Mouse (Mus musculus) heart, postnatal 0 days (tissue): ENCODE data around the gene Gm4836. TPM values are rescaled to one million over a fixed set of nuclear protein-coding genes. Genes with fewer than 3 reads are reported as not detected.
"Not testable (repeated sequence)": the region's sequence is repeated elsewhere in the genome, so short reads cannot be mapped to it uniquely, and the experiment has no call there.

ENCODE experiments used
- ATAC-seq: fragments of 200-750 bp; cut with Nextera tagmentation; 2 replicates; pipeline ENCODE4 v1.8.0; 2017; ENCODE audit warnings: low read depth, moderate number of reproducible peaks, moderate library complexity; ENCODE audit not compliant: insufficient read depth
- DNase-seq: peaks from one replicate; pipeline ENCODE4 v3.0.0-alpha.2; 2016; ENCODE audit warnings: low spot score
- H3K27ac ChIP-seq: fragments of 300-500 bp; sonication (generic); 2 replicates; pipeline ENCODE4 v1.5.1; 2014; ENCODE audit warnings: low read depth, mild to moderate bottlenecking
- H3K27me3 ChIP-seq: fragments of 300-500 bp; sonication (generic); 2 replicates; pipeline ENCODE4 v1.6.1; 2014; ENCODE audit warnings: low read length, mixed read lengths; ENCODE audit not compliant: control insufficient read depth, insufficient read depth
- H3K36me3 ChIP-seq: fragments of 300-500 bp; sonication (generic); replicated peaks from 2 replicates; pipeline ENCODE4 v1.6.1; 2014; ENCODE audit warnings: low read length, mixed read lengths; ENCODE audit not compliant: control insufficient read depth, insufficient read depth
- H3K4me1 ChIP-seq: fragments of 300-500 bp; sonication (generic); 2 replicates; pipeline ENCODE4 v1.6.1; 2014; ENCODE audit warnings: antibody characterized with exemption; ENCODE audit not compliant: control insufficient read depth, insufficient read depth
- H3K4me2 ChIP-seq: fragments of 300-500 bp; sonication (generic); 2 replicates; pipeline ENCODE4 v1.6.1; 2014; ENCODE audit warnings: low read depth, mild to moderate bottlenecking, low read length, moderate library complexity
- H3K4me3 ChIP-seq: fragments of 300-500 bp; sonication (generic); 2 replicates; pipeline ENCODE4 v1.5.1; 2014; ENCODE audit warnings: low read depth, low read length
- H3K9ac ChIP-seq: fragments of 300-500 bp; sonication (generic); replicated peaks from 2 replicates; pipeline ENCODE4 v1.6.1; 2014; ENCODE audit warnings: low read depth, low read length, mixed read lengths
- H3K9me3 ChIP-seq: fragments of 300-500 bp; sonication (generic); replicated peaks from 2 replicates; pipeline ENCODE4 v1.6.1; 2016; ENCODE audit warnings: low read length; ENCODE audit not compliant: control insufficient read depth
- WGBS: fragments of 180-500 bp; shearing (Covaris S2); extraction: QIAGEN DNeasy Blood & Tissue Kit; methylation state at CpG from one replicate; pipeline ENCODE4 v1.1.7; 2014; 5-methylcytosine and 5-hydroxymethylcytosine counted together
- polyA plus RNA-seq: library from polyadenylated mRNA; unstranded; fragments of >200 nt; fragmentation: Nextera tagmentation; extraction: Ambion mirVana; gene quantifications from 2 replicates; pipeline ENCODE4 v1.2.1, GENCODE M21; 2015
- total RNA-seq: library from RNA; depleted of rRNA; stranded (reverse); fragments of >200 nt; gene quantifications from 2 replicates; pipeline ENCODE4 v1.2.3, GENCODE M21; 2014; ENCODE audit warnings: low replicate concordance; rRNA removed

Gene Gm4836
- not detected in 2 replicates for total RNA-seq
- polyA plus RNA-seq: not detected in 2 replicates

DNA sequence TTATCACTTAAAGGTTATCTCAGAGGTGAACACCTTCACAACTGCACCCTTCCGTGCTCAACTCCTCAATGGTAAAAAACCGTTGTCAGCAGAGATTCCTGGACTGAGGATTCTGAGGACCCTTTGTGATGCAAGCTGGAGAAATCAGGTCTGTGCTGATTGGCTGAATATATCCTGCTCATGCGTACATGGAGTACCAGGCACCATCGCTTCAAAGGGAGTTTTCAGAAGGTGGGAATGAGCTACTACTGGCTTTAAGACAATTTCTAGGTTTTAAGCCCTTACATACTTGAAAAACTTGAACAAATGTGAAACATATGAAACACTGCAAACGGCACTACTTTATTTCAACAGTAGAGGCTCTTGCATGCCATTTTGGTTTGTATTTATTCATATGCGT, at the start of gene Gm4836:
Gm4836 (minus strand) TSS at position 101 of the 400 bp plus-strand sequence.
- not testable (repeated sequence) for H3K4me2 ChIP-seq, H3K9ac ChIP-seq, H3K4me1 ChIP-seq, DNase-seq, H3K36me3 ChIP-seq, H3K27me3 ChIP-seq, H3K9me3 ChIP-seq, H3K27ac ChIP-seq, ATAC-seq, H3K4me3 ChIP-seq
- no CpG with 5 or more reads among the region's 6 CpGs for WGBS
